Mouse (Mus musculus): ENCODE data around the gene Olfr1312.

DNA sequence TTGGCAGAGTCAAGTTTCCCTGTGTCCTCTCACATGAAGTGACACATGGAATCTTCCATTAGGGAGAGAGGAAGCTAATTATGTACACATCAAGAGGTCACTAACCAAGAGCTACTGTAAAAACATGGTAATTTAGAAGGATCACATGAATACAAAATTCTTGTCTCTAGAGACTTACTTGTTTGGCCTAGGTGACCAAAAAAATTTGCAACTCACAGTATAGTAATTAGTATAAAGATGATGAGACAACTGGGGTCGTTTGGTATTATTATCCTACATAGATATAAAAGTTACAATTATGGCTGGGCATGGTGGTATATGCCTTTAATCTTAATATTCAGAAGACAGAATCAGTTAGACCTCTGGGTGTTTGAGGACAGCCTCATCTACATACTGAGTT is at the start of gene Olfr1312:
- TF ChIP-seq CTCF (IDR thresholded peaks at IDR 0.05) (no peak), EP300 (IDR thresholded peaks at IDR 0.05) (no peak)
